ENCODE assay signal across 21 mouse cellular contexts in the genomic region with DNA sequence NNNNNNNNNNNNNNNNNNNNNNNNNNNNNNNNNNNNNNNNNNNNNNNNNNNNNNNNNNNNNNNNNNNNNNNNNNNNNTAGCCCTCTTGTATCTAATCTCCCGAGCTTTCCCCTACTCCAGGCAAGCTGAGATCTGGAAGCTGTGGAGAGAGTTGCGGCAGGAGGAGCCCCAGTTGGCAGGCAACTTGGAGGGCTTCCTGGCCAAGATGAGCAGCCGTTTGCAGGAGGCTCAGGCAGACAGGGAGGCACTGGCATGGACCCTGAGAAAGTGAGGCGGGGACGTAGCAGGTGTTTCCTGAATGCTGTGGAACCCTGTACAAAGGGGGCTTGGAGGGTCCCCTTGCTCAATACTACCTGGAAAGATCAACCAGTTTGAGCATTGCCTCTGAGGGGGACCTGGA. TPM values are rescaled to one million over a fixed set of nuclear protein-coding genes. Genes with fewer than 3 reads are reported as not detected.
DNase-seq lines count a peak whose midpoint lies in the region; ATAC-seq and TF ChIP-seq lines count a peak whose summit lies in the region.
"Had no signal": no experiment of that assay in that cellular context is flagged by ENCODE, and none has a peak within 500 bp of the region (broad histone marks: within the 10 kb centered on the region; RNA-seq: fewer than 3 reads in every experiment).

No protein-coding gene starts in this region.

- H3K36me3 ChIP-seq in forebrain, embryonic 16.5 days (ENCODE audit: control insufficient read depth, insufficient read depth) = no peaks in the 10 kb centered on the region
- H3K36me3 ChIP-seq in forebrain, embryonic 11.5 days (ENCODE audit: control insufficient read depth, insufficient read depth, low read length) = no peaks in the 10 kb centered on the region
- H3K36me3 ChIP-seq in midbrain, embryonic 10.5 days = no peaks in the 10 kb centered on the region
- no peaks in the 10 kb centered on the region for H3K36me3 ChIP-seq in midbrain, embryonic 13.5 days
- H3K36me3 ChIP-seq in stomach, postnatal 0 days (ENCODE audit: control insufficient read depth, insufficient read depth, low read length) = no peaks in the 10 kb centered on the region
- H3K36me3 ChIP-seq: embryonic facial prominence, embryonic 13.5 days; hindbrain, embryonic 13.5 days; kidney, embryonic 15.5 days; limb, embryonic 13.5 days; liver, embryonic 13.5 days; neural tube, embryonic 12.5 days had no signal

- peak; percentile 28; the same call in 1 of the 2 replicates for ATAC-seq in forebrain, embryonic 16.5 days
- ATAC-seq in forebrain, embryonic 11.5 days (replicated peaks; ENCODE audit: low FRiP score) = no peak
- no peak for ATAC-seq in midbrain, embryonic 13.5 days
- ATAC-seq in stomach, postnatal 0 days (ENCODE audit: low FRiP score, low TSS enrichment) = no peak

- no peaks in the 10 kb centered on the region for H3K27me3 ChIP-seq in forebrain, embryonic 16.5 days (replicated peaks; ENCODE audit: control insufficient read depth, insufficient read depth, low read length)
- no peaks in the 10 kb centered on the region for H3K27me3 ChIP-seq in forebrain, embryonic 11.5 days (ENCODE audit: control insufficient read depth, insufficient read depth, low read length)
- no peaks in the 10 kb centered on the region for H3K27me3 ChIP-seq in midbrain, embryonic 10.5 days (ENCODE audit: low read depth, poor library complexity, severe bottlenecking)
- no peaks in the 10 kb centered on the region for H3K27me3 ChIP-seq in midbrain, embryonic 13.5 days
- H3K27me3 ChIP-seq in stomach, postnatal 0 days (ENCODE audit: control insufficient read depth, insufficient read depth, low read length) = no peaks in the 10 kb centered on the region
- H3K27me3 ChIP-seq: embryonic facial prominence, embryonic 13.5 days; kidney, embryonic 15.5 days; limb, embryonic 13.5 days; liver, embryonic 13.5 days; neural tube, embryonic 12.5 days had no signal

- no peak for DNase-seq in forebrain, embryonic 11.5 days (ENCODE audit: low spot score)
- no peak for DNase-seq in midbrain, embryonic 10.5 days (ENCODE audit: low spot score)
- no peak for DNase-seq in stomach, postnatal 0 days (ENCODE audit: low spot score)
- no peak for DNase-seq in adrenal gland, adult 18-20 months (ENCODE audit: low spot score in 2 of 2)
- no peak for DNase-seq in kidney, adult 18-20 months
- DNase-seq: B cell, adult 2 months; cerebellum, adult 8-10 months; gastrocnemius, postnatal 25 days; liver, embryonic 13.5 days; lung, embryonic 14.5 days; lung, postnatal 4 days; right cerebral cortex, adult 18-20 months; spleen, adult 18-20 months had no signal

- no peaks in the 10 kb centered on the region for H3K9me3 ChIP-seq in forebrain, embryonic 16.5 days (ENCODE audit: control insufficient read depth, low read length)
- no peaks in the 10 kb centered on the region for H3K9me3 ChIP-seq in forebrain, embryonic 11.5 days (ENCODE audit: control insufficient read depth, low read length)
- no peaks in the 10 kb centered on the region for H3K9me3 ChIP-seq in midbrain, embryonic 10.5 days (replicated peaks)
- H3K9me3 ChIP-seq in midbrain, embryonic 13.5 days = no peaks in the 10 kb centered on the region
- H3K9me3 ChIP-seq in stomach, postnatal 0 days (ENCODE audit: control insufficient read depth, low read length) = no peaks in the 10 kb centered on the region
- H3K9me3 ChIP-seq: embryonic facial prominence, embryonic 13.5 days; hindbrain, embryonic 13.5 days; kidney, embryonic 15.5 days; limb, embryonic 13.5 days; liver, embryonic 13.5 days; neural tube, embryonic 12.5 days had no signal

- WGBS in forebrain, embryonic 16.5 days = 47% methylated on average over 5 of the region's 5 CpGs
- WGBS in forebrain, embryonic 11.5 days = 79% methylated on average over 5 of the region's 5 CpGs
- 75% methylated on average over 5 of the region's 5 CpGs for WGBS in midbrain, embryonic 10.5 days
- WGBS in midbrain, embryonic 13.5 days = 70% methylated on average over 5 of the region's 5 CpGs
- WGBS in stomach, postnatal 0 days = 57% methylated on average over 5 of the region's 5 CpGs

- TF ChIP-seq CTCF in stomach, postnatal 0 days (IDR thresholded peaks at IDR 0.05; ENCODE audit: low read depth) = no peak

- no peak overlapping the region for H3K9ac ChIP-seq in forebrain, embryonic 16.5 days (replicated peaks; ENCODE audit: low read depth, low read length)
- H3K9ac ChIP-seq in forebrain, embryonic 11.5 days (ENCODE audit: low read length) = no peak overlapping the region
- H3K9ac ChIP-seq in midbrain, embryonic 13.5 days (replicated peaks) = no peak overlapping the region
- H3K9ac ChIP-seq in stomach, postnatal 0 days (ENCODE audit: low read length) = no peak overlapping the region
- H3K9ac ChIP-seq: embryonic facial prominence, embryonic 13.5 days; hindbrain, embryonic 13.5 days; kidney, embryonic 15.5 days; limb, embryonic 13.5 days; liver, embryonic 13.5 days; lung, embryonic 14.5 days; neural tube, embryonic 12.5 days had no signal

- H3K27ac ChIP-seq in forebrain, embryonic 16.5 days (ENCODE audit: low read length) = no peak overlapping the region; the same call in 1 of the 2 replicates
- H3K27ac ChIP-seq in forebrain, embryonic 11.5 days (ENCODE audit: low read depth, low read length) = no peak overlapping the region
- H3K27ac ChIP-seq in midbrain, embryonic 10.5 days (replicated peaks) = 0 out of 2 replicates have a peak overlapping the region, but pooled peaks have one; percentile 6
- no peak overlapping the region for H3K27ac ChIP-seq in midbrain, embryonic 13.5 days
- peak overlapping the region; percentile 45; the same call in 1 of the 2 replicates for H3K27ac ChIP-seq in stomach, postnatal 0 days (replicated peaks)
- H3K27ac ChIP-seq: embryonic facial prominence, embryonic 13.5 days; hindbrain, embryonic 13.5 days; kidney, embryonic 15.5 days; limb, embryonic 13.5 days; liver, embryonic 13.5 days; neural tube, embryonic 12.5 days had no signal

- peaks cover 14% of the 10 kb centered on the region; the same call in 1 of the 2 replicates for H3K4me1 ChIP-seq in forebrain, embryonic 16.5 days (replicated peaks; ENCODE audit: control insufficient read depth, insufficient read depth, low read length)
- H3K4me1 ChIP-seq in forebrain, embryonic 11.5 days (replicated peaks; ENCODE audit: control insufficient read depth, insufficient read depth, low read length) = no peaks in the 10 kb centered on the region
- peaks cover 28% of the 10 kb centered on the region for H3K4me1 ChIP-seq in midbrain, embryonic 10.5 days
- 0 out of 2 replicates have a peak, but pooled peaks cover 2% of the 10 kb centered on the region for H3K4me1 ChIP-seq in midbrain, embryonic 13.5 days (replicated peaks)
- peaks cover 12% of the 10 kb centered on the region; the same call in 1 of the 2 replicates for H3K4me1 ChIP-seq in stomach, postnatal 0 days (replicated peaks; ENCODE audit: control insufficient read depth, insufficient read depth)
- H3K4me1 ChIP-seq: neural tube, embryonic 12.5 days had no signal

- no peak for TF ChIP-seq EP300 in stomach, postnatal 0 days (optimal IDR thresholded peaks at IDR 0.05)

- no peak overlapping the region for H3K4me2 ChIP-seq in forebrain, embryonic 16.5 days (ENCODE audit: low read length)
- no peak overlapping the region for H3K4me2 ChIP-seq in forebrain, embryonic 11.5 days (ENCODE audit: low read depth, low read length, severe bottlenecking)
- no peak overlapping the region for H3K4me2 ChIP-seq in midbrain, embryonic 13.5 days (replicated peaks)
- H3K4me2 ChIP-seq in stomach, postnatal 0 days (replicated peaks; ENCODE audit: low read depth) = no peak overlapping the region
- H3K4me2 ChIP-seq: embryonic facial prominence, embryonic 13.5 days; hindbrain, embryonic 13.5 days; kidney, embryonic 15.5 days; limb, embryonic 13.5 days; liver, embryonic 13.5 days; lung, embryonic 14.5 days; midbrain, embryonic 11.5 days; neural tube, embryonic 12.5 days had no signal

- no peak overlapping the region for H3K4me3 ChIP-seq in forebrain, embryonic 16.5 days (replicated peaks; ENCODE audit: low read length)
- no peak overlapping the region for H3K4me3 ChIP-seq in forebrain, embryonic 11.5 days (ENCODE audit: low read depth, low read length)
- no peak overlapping the region for H3K4me3 ChIP-seq in midbrain, embryonic 10.5 days
- no peak overlapping the region for H3K4me3 ChIP-seq in midbrain, embryonic 13.5 days (replicated peaks)
- no peak overlapping the region for H3K4me3 ChIP-seq in stomach, postnatal 0 days (ENCODE audit: low read depth, low read length)
- H3K4me3 ChIP-seq: embryonic facial prominence, embryonic 13.5 days; hindbrain, embryonic 13.5 days; kidney, embryonic 15.5 days; limb, embryonic 13.5 days; liver, embryonic 13.5 days; neural tube, embryonic 12.5 days had no signal

RNA-seq across cellular contexts. Expression of gene Rab44, which starts 21.1 kb away (rescaled TPM):
- not detected in 2 replicates for polyA plus RNA-seq in forebrain, embryonic 16.5 days (2015; fragmentation: Nextera tagmentation; extraction: Ambion mirVana)
- 0.08 TPM in 1 of 2 replicates, not detected in the other for polyA plus RNA-seq in forebrain, embryonic 11.5 days (2014; fragmentation: Nextera tagmentation; extraction: Ambion mirVana)
- polyA plus RNA-seq in midbrain, embryonic 10.5 days (2016; fragmentation: Nextera tagmentation; extraction: Ambion mirVana) = 0.06 and 0.47 TPM in 2 replicates
- polyA plus RNA-seq in midbrain, embryonic 13.5 days (2015; fragmentation: Nextera tagmentation; extraction: Ambion mirVana) = not detected in 2 replicates
- 1.4 and 2.2 TPM in 2 replicates for polyA plus RNA-seq in stomach, postnatal 0 days (2015; fragmentation: Nextera tagmentation; extraction: Ambion mirVana)
- total RNA-seq in adrenal gland, adult 18-20 months (2021) = under 1 TPM; 0.20 to 0.54 TPM

RNA-seq across cellular contexts. Expression of gene Cdkn1a, which starts 44.3 kb away (rescaled TPM):
- polyA plus RNA-seq in forebrain, embryonic 16.5 days (2015; fragmentation: Nextera tagmentation; extraction: Ambion mirVana) = 37.9 and 52.0 TPM in 2 replicates
- 27.3 and 33.1 TPM in 2 replicates for polyA plus RNA-seq in forebrain, embryonic 11.5 days (2014; fragmentation: Nextera tagmentation; extraction: Ambion mirVana)
- polyA plus RNA-seq in midbrain, embryonic 10.5 days (2016; fragmentation: Nextera tagmentation; extraction: Ambion mirVana) = 19.1 and 24.8 TPM in 2 replicates
- 47.1 and 47.4 TPM in 2 replicates for polyA plus RNA-seq in midbrain, embryonic 13.5 days (2015; fragmentation: Nextera tagmentation; extraction: Ambion mirVana)
- 484 and 502 TPM in 2 replicates for polyA plus RNA-seq in stomach, postnatal 0 days (2015; fragmentation: Nextera tagmentation; extraction: Ambion mirVana)
- 100 to 1,000 TPM; 100 to 128 TPM for total RNA-seq in adrenal gland, adult 18-20 months (2021)

Comparison
In these comparisons a context has a peak if more than half of its experiments do, and no peak if none do; other contexts are left out.
1. H3K27ac ChIP-seq: peak in midbrain, embryonic 10.5 days (single experiment) and stomach, postnatal 0 days (single experiment); none in forebrain, embryonic 16.5 days (single experiment), forebrain, embryonic 11.5 days (single experiment) and midbrain, embryonic 13.5 days (single experiment).